Mouse (Mus musculus): ENCODE data around the gene Gm20388.

Gene Gm20388

DNA sequence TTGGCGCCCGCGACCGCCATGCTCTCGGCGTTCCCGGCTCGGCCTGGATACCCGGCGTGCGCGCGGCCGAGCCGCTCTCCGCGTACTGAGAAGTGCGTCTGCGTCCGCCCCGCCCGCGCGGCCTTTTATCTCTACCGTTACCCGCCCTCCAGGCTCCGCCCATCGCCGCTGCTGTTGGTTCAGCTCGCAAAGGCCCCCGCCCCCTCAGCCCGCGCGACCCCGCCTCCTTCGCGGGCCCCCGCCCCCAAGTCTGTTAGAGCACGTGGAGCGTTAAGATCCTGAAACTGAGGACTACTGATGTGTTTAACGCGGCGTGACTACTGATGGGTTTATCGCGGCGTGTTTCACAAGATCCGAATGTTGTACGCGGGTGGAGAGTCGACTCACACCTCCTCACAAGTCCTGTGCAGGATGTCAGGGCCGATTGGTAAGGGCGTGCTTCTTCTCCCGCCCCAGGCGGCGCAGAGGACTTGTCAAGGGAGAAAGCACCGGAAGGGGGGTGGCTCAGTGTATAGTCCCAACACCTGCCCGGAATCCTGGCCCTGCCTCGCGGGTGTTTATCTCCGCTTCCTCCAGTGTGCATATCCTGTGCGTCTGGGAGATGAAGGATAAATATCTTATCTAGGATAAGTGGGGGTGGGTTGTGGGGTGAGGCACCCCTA is 1997.1 kb downstream of the Gm20388 start, which contains the start of gene Slc7a5:
Gene Slc7a5, minus strand, starts transcription at position 108 of the 662 bp plus-strand sequence.
- peak; percentile 94 to 95 for DNase-seq

DNA sequence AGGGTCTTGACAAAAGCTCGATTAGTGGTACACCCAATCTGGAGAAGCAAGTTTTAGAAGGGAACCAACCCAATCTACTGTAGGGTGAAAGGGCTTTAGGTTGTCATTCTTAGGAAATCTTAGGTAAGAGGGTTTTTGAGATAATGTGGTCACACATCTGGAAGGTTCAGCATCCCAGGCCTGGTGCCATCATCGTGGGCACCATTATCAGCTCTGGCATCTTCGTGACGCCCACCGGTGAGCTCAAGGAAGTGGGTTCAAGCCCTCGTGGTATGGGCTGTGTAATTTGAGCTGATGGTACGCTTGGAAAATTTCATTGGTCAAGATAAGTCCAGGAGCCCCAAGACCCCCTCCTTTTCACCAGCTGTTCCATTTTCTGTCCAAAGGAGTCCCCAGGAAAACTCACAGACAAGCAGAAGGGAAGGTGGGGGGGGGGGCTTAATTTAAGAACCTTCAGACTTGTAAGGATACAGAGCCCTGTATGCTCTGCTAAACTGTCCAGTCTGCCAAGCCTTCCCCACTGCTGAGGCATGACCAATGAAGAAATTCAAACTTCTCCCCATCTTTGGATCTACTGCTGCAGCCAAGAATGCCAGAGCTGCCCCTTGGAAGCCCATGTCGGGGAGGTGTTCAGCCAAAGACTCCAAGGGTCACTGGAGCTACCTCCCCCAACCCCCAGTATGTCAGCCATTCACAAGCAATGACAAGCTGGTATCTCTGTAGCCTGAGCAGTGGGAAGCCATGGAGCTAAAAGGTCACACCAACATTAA is 1997.9 kb downstream of the Gm20388 start:
- no peak for DNase-seq

DNA sequence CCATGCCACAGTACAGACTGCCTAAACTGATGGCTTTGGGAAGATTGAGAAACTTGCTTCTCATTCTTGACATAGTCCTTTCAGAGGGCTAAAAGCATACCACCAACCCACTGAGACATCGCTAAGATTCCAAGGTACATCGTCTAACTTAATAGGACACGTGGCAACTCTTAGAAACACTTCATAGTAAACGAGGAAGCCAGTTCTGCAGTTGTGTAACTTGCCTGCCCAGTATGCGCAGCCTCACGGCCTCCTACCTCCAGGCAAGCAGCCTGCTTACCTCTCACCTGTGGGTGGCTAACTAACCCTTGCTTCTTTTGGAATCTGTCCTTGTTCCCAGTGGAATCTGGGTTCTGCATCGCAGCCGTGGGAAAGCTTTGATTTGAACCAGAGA is 1998.5 kb downstream of the Gm20388 start:
- no peak for DNase-seq

DNA sequence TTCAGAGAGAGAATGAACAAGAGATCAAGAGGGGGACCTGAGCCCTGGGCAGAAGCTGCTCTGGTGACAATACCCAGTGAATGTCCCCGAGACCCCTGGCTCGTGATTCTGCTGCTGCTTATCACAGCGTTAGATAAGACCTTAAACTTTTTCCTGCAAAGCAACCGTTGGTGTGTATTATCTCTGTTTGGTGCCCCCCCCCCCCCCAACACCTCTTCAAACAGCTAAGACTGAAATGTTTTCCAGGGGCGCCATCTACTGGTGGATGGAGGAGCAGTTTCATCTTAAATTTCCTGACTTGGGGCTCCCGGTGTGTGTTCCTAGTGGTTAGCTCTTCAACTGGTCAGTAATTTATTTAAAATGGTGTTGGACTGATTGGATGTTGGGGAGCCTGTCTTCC is 1999.0 kb downstream of the Gm20388 start:
- peak; percentile 31 to 55 for DNase-seq

DNA sequence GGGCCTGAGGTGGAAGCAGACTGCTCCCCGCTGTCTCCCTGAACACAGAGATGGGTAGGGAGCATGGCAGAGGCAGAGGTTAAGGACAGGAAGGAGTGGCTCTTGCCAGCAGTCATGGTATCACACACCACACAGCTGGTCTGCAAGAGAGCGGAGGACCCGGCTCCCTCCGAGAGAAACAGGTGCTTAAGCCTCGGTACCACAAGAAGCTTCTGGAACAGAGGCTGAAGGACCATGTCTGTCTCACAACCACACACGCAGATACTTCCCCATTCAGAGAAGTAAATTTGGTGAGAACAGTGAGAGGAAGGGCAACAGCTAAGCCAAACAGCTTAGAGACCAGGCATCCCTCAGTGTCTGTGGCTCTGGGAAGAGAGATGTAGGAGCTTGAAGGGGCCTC is 2000.8 kb downstream of the Gm20388 start:
- no peak for DNase-seq

DNA sequence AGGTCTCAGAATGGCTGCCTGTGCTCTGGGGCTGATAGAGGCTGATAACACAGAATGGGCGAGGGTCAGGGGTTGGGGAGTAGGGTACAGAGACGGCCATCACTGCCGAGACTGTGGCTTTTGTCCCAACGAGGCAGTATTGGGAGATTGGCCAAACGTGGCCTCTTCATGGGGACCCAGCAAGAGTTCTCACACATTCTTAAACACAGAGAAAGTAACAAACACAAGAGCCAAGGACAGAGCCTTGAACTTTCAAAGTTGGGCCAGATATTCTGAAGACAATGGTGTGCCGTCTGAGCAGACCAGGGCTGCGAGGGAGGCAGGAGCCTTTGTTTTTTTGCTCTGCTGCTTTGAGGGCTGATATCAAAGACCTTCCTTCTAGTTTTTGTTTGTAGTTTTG is 2001.3 kb downstream of the Gm20388 start:
- DNase-seq: no peak

DNA sequence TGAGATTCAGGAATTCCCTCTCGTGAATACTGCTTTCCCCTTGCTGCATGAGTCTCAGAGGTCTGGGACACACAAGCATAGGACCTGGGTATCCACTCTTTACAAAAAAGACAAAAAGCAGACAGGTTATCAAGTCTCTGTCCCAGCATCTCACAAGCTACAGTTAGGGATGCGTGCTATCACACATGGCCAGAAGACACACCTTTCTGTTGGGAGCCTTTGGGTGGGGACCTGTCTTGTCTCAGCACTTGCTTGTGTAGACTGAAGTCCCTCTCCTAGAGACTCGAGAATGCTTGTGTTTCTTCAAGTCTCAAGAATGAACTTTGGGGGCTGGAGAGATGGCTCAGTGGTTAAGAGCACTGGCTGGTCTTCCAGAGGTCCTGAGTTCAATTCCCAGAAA is 2002.2 kb downstream of the Gm20388 start:
- DNase-seq: no peak

DNA sequence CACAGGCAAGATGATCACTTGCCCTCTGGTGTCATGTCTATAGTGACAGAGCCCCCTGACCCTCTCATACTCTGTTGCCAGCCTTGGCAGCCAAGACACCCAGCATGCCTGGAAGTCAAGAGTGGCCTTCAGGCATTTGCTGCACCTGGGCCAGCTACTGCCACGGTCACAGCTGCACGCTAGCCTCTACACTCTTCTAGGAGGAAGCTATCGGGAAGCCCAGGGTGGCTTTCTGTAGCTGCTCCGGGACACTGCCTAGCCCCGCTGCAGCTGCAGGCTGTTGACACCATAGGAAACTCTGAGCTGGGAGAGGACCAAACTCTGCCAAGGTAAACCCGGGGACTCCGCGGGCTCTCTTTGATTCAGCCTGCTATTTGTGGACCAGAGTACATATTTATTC is 2002.7 kb downstream of the Gm20388 start:
- DNase-seq: no peak

DNA sequence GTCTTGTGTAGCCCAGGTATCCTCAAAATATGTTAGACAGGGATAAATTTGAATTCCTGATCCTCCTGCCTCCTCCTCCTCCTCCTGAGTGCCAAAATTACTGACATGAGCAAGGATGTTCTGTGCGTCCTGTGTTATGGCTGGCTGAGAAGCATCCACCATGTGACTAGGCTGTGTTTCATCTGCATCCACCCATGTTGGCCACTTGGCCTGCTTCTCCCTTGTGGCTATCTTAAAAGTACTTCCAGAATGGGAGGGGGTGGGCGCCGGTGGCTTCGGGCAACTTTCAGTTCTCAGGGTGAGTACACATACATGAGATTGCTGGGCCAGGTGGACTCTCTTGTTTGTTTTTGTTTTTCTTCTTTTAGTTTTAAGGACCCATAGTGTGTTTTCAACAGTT is 2008.5 kb downstream of the Gm20388 start:
- no peak for DNase-seq

DNA sequence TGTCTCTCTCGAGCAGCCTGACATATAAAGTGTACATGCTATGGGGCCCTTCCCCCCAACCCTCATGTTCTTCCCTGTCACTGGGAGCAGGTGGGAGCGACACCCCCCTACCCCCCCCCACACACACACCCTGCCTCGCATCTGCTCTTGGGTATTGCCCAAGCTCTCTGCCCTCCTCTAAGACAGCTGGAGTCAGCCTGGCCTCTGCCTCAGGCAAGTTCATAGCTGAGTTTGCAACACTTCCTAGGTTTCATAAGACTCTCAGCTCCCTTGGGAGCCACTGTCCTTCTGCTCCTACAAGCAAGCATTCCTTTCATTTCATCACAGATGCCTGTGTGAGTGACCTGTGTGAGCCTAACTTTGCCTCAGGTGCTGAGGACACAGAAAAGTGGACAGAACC is 2009.1 kb downstream of the Gm20388 start:
- DNase-seq: no peak

DNA sequence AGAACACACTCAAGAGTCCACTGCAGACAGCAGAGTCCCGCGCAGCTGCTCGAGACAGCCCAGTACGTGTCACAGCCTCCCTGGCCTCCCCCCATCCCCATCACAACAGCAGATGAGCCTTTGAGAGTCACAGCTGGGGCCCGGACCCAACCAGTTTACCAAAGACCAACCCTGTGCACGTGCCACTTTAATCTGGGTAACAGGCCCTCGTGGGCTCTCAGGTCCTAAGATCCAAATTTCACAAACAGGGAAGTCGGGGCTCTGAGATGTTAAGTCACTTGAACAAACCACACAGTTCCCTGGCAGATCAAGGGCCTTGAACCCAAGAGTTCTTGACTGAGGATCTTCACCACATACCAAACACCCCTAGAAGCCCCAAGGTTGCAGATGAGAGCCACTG is 2010.9 kb downstream of the Gm20388 start:
- DNase-seq: no peak

DNA sequence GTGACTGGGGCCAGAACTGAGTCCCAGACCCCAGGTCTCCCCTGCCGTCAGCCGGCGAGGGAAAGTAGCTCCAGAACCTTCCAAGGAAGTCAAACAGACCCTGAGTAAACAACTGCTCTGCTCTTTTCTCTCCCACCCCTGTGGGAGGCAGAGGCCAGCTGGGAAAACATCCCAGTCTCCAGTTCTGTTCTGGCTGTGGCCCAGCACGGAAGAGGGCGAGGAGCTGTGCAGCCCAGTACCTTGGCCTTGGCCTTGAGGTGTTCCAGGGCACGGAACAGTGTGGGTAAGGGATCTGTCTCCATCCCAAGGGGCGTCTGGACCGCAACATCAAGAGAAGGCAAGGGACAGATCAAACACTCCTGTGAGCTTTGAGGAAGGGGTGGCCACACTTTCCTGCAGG is 2011.5 kb downstream of the Gm20388 start:
- no peak for DNase-seq

DNA sequence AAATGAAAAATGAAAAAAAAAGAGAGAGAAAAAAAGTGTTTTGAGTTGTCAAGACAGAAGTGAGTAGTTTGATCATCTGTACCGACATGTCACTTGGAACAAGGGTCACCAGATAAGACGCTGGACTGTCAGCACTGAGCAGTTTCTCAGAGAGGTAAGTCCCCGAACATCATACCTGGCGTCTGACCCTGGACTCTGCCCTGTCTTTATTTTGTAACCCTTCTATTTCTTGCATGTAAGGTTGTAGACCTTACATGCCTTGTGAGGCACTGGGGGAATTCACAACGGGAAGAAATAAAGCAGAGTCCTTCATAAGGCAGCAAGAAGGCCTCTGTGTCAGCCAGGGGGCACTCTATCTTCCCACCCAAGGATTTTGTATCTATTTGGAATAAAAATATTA is 2014.0 kb downstream of the Gm20388 start:
- DNase-seq: no peak

DNA sequence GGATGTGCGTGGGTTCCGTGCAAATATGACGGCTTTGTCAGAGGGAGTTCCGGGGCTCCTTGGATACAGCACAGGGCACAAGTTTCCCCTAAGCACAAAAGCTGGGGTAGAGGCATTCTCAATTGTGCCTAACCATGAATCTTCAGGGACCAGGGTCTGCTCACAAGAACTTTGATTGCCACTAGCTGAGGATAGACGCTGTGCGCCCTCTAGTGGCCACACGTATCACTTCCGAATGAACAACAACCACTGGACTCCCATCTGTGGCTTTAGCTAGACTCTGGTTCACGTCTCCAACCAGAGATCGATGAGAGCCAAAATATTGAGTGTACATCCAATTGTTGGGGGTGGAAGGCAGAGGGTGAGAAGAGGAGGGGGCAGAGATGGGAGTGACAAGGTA is 2015.0 kb downstream of the Gm20388 start:
- peak; percentile 35 to 36 for DNase-seq

DNA sequence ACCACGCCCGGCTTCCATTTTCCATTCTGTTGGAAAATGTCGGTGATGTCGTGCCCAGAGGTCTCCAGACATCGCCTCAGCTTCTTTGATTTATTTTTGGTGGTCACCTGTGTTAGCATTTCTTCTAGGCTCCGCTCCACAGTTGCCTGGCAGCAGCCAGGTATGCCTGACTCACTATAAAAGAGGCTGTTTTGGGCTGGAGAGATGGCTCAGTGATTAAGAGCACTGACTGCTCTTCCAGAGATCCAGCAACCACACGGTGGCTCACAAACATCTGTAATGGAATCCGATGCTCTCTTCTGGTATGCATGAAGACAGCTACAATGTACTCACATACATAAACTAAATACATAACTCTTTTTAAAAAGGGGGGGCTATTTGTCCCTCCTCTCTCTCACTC is 2015.6 kb downstream of the Gm20388 start:
- no peak for DNase-seq

DNA sequence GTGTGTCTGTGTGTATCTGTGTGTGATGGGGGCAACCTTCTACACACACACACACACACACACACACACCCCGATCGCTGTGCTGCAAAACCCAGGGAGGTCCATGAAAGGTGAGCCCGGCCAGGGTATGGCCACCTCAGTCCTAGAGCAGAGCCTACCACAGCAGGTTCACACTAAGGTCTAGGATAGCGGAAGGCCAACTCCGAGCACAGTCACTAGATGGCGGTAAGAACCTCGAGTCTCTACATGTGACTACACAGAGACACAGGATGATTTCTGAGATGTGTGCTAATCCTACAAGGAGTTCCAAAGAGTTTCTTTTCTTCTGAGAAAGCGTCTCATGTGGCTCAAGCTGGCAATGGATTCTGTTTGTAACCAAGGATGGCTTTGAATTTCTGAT is 2016.7 kb downstream of the Gm20388 start:
- no peak for DNase-seq

DNA sequence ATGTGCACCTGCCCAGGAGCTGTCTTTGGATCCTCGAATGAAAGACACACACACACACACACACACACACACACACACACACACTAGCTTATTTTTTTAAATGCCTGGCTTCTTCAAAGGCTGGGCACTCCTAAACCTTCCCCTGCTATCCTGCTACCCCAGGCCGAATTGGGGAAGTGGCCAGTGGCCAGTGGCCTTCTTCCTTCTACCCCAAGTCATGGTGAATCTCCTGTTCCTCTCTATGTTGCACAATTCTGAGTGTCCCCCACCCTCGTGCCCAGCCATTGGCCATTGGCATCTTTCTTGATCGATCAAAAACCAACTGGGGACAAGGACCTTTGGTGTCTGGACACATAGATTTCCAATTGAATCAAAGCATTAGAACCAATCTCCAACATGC is 2019.4 kb downstream of the Gm20388 start:
- no peak for DNase-seq

DNA sequence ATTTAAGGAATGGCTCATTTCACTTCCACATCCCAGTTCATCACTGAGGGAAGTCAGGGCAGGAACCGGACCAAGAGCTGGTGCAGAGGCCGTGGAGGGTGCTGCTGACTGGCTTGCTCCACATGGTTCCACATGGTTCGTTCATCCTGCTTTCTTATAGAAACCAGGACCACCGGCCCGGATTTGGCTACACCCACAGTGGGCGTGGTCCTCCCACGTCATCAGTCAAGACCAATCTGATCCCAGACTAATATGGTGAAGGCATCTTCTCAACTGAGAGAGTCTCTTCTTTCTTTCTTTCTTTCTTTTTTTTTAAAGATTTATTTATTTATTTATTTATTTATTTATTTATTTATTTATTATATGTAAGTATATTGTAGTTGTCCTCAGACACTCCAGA is 2020.9 kb downstream of the Gm20388 start:
- DNase-seq: no peak

DNA sequence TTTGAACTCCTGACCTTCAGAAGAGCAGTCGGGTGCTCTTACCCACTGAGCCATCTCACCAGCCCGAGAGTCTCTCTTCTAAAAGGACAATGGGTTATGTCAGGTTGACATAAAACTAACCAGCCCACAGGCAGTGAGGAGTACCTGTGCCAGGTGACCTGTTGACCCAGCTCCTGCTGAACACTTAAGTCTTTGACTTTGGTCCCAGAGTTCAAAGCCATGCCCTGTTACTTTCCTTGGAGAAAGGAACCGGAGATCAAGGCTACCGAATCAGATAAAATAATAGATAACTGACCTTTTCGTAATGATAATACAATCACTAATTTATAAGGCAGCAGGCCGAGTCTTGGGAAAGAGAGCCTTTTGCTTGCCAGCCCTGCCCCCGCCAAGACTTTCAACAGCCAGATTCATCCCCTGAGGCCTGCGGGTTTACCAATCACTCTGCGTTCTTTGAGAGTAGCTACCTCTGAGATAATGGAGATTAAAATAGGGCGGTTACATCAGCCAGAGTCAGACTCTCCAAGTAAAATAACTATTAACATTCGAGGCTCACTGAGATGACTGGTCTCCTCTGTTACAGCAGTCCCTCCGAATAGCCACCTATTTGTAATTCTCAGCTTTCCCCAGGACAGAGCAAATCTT is 2021.5 kb downstream of the Gm20388 start:
- DNase-seq: no peak

DNA sequence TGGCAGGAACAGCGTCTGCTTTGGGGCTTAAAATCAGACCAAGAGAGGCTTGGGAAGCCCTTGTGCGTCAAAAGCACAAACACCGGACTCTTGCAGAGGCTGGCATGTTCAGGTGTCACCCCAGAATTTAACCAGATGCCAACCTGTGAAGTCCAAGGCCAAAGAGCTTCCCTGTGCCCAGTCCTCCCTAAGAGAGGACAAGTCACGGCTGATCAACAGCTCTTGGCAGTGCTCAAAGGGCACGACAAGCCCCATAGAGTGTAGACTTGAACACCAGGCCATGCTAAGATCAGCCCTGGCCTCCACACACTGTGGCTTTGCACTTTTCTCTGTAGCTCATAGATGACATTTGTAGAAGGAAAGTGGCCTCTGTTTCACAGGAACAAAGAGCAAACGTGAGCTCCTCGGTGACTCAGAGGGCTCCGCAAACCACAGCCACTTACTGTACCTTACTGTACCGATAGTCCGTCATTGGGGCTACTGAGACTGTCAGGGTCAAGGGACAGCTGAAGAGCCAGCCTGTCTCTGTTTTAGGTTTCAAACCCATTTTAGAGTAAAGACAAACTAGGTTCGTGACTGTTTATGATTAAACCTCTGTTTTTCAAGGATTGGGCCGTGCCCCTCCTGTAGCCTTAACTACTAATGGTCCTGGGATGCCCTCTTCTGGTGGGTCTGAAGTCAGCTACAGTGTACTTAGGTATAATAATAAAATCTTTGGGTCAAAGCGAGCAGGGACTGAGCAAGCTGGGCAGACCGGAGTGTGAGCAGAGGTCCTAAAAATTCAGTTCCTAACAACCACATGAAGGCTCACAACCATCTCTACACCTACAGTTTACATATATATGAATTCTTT is 2022.3 kb downstream of the Gm20388 start:
- no peak for DNase-seq

DNA sequence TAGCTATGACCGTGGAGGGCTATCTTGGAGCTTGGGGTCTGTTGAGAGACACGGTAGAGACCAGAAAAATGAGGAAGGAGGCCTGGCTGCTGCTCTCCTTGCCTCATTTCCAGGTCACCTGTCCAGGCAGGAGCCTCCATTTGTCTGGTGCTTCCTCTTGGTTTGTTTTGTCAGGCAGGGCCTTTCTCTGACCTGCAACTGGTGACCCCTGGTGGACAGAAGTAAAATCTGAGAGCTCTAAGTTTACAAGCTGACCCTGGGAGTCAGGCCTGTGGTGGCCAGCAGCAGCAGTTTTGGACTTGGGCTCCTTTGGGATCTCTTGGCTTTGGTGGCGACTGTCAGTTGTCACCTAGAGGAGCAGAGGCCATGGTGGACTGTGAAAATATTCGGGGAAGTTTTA is 2023.9 kb downstream of the Gm20388 start:
- no peak for DNase-seq

DNA sequence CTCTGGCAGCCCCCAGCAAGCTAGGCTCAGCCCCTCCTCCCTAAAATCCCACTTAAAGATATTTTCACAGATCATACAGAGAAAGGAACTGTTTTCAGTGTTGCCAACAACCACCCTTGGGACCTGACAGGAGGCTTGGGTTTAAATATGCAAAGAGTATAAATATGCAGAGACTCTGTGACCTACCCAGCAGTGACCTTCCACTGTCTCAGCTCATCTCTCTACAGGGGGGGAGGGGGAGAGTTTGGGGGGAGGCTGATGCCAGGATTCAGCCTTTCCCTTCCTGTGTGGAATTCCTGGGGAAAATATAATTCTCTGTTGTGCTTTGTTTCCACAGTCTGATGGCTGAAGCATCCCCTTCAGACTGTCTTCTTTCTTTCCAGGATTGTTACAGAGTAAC is 2024.3 kb downstream of the Gm20388 start:
- DNase-seq: no peak
